Mouse (Mus musculus) myocyte (in vitro differentiated cells): Measurements from ENCODE around the gene Prtg. TPM values are rescaled to one million over a fixed set of nuclear protein-coding genes. Genes with fewer than 3 reads are reported as not detected.

Experiments
- H3K27me3 ChIP-seq: one replicate; pipeline ENCODE4 v1.6.1; 2011; ENCODE audit not compliant: control insufficient read depth, insufficient read depth, insufficient read length
- H3K36me3 ChIP-seq: one replicate; pipeline ENCODE4 v1.6.1; 2011; ENCODE audit not compliant: control insufficient read depth, insufficient read depth
- H3K4me2 ChIP-seq: one replicate; pipeline ENCODE4 v1.6.1; 2011; ENCODE audit warnings: low read depth, control low read depth
- H3K4me3 ChIP-seq: one replicate; pipeline ENCODE4 v1.5.1; 2011; ENCODE audit warnings: mild to moderate bottlenecking, control low read depth, moderate library complexity
- H3K79me2 ChIP-seq: one replicate; pipeline ENCODE4 v1.6.1; 2011; ENCODE audit not compliant: control insufficient read depth, insufficient read depth
- H3ac ChIP-seq: one replicate; pipeline ENCODE4 v1.6.1; 2011; ENCODE audit not compliant: control insufficient read depth, insufficient read length
- CEBPB ChIP-seq: IDR thresholded peaks from 2 replicates; pipeline ENCODE4 v1.6.1; 2011; ENCODE audit warnings: mild to moderate bottlenecking, moderate library complexity; ENCODE audit not compliant: poor library complexity, insufficient read depth, severe bottlenecking
- E2F4 ChIP-seq: IDR thresholded peaks from one replicate; pipeline ENCODE4 v1.6.1; 2011; ENCODE audit warnings: mild to moderate bottlenecking, control low read depth, moderate library complexity; ENCODE audit not compliant: insufficient read depth
- MAX ChIP-seq: IDR thresholded peaks from one replicate; pipeline ENCODE4 v1.6.1; 2011; ENCODE audit warnings: low read depth, mild to moderate bottlenecking, control low read depth
- MYOD1 ChIP-seq, 3 experiments: IDR thresholded peaks; one replicate each; pipeline ENCODE4 v1.6.1; 2011; ENCODE audit warnings: control low read depth in 2 of 3, low read depth in 2 of 3, mild to moderate bottlenecking in 2 of 3, moderate library complexity in 1 of 3; ENCODE audit not compliant: insufficient read length in 2 of 3, control insufficient read depth in 1 of 3
- MYOG ChIP-seq, 3 experiments: IDR thresholded peaks; one replicate each; pipeline ENCODE4 v1.6.1; 2011; ENCODE audit warnings: control low read depth in 2 of 3, low read depth in 2 of 3, mild to moderate bottlenecking in 2 of 3; ENCODE audit not compliant: insufficient read length in 2 of 3, control insufficient read depth in 1 of 3, insufficient read depth in 1 of 3
- POLR2A ChIP-seq: IDR thresholded peaks from one replicate; pipeline ENCODE4 v1.6.1; 2011; ENCODE audit warnings: low read depth, mild to moderate bottlenecking, control low read depth, moderate library complexity; ENCODE audit not compliant: insufficient read length
- POLR2AphosphoS2 ChIP-seq: IDR thresholded peaks from one replicate; pipeline ENCODE4 v1.6.1; 2011; ENCODE audit warnings: low read depth, control low read depth; ENCODE audit not compliant: insufficient read length
- REST ChIP-seq: IDR thresholded peaks from one replicate; pipeline ENCODE4 v1.6.1; 2011; ENCODE audit warnings: mild to moderate bottlenecking, control low read depth, moderate library complexity; ENCODE audit not compliant: insufficient read depth, insufficient read length
- SRF ChIP-seq: IDR thresholded peaks from one replicate; pipeline ENCODE4 v1.6.1; 2011; ENCODE audit warnings: low read depth; ENCODE audit not compliant: control insufficient read depth, insufficient read length
- TCF12 ChIP-seq: IDR thresholded peaks from one replicate; pipeline ENCODE4 v1.6.1; 2011; ENCODE audit warnings: mild to moderate bottlenecking, control low read depth; ENCODE audit not compliant: poor library complexity, insufficient read depth, severe bottlenecking
- TCF3 ChIP-seq: IDR thresholded peaks from one replicate; pipeline ENCODE4 v1.6.1; 2011; ENCODE audit warnings: low read depth, control low read depth; ENCODE audit not compliant: insufficient read length
- USF1 ChIP-seq: IDR thresholded peaks from one replicate; pipeline ENCODE4 v1.6.1; 2011; ENCODE audit warnings: low read depth, mild to moderate bottlenecking, control low read depth, moderate library complexity
- polyA plus RNA-seq: library from polyadenylated mRNA; unstranded; fragments of >200 nt; fragmentation: generic; extraction: Trizol; gene quantifications from one replicate; pipeline ENCODE4 v1.2.1, GENCODE M21; 2012; ENCODE audit warnings: missing spikeins

Gene Prtg
- polyA plus RNA-seq, 1 experiment, result 0.06 TPM

DNA sequence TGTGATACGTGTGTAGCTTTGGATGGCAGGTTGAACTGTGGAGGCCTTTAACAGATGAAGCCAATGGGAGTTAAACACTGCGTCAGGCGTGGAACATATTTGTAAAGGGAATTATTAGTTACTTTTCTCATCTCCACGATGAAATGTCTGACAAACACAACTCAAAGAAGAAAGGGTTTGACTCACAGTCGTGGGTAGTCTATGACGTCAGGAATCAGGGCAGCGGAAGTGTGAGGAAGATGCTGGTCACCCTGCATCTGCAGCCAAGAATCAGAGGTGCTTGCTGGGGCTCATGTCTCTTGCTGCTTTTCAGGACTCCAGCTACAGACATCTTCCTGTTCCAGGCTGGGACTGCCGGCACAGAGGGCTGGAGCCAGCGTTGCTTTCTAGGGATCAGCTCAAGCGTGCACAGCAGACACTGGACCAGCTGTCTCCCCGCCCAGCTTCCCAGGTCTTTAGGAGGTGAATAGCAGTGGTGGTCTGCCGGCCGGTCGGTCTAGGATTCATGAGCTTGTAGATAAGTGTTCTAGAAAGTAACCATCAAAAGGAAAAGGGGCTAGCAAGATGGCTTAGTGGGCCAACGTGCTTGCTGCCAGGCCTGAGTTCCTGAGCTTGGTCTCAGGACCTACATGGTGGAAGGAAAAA lies 32.8 kb downstream of the Prtg start:
- no peaks in the 10 kb centered on the region for H3K79me2 ChIP-seq
- peak overlapping the region; percentile 73 for H3K4me2 ChIP-seq
- H3ac ChIP-seq, result no peak overlapping the region
- TF ChIP-seq MAX (no peak), MYOD1 (IDR thresholded peaks at IDR 0.05; ENCODE audit: control insufficient read depth in 1 of 3, insufficient read length in 2 of 3, low read depth in 2 of 3) (peak in 1 of 3 experiments; percentile 42), MYOG (IDR thresholded peaks at IDR 0.05; ENCODE audit: control insufficient read depth in 1 of 3, insufficient read depth in 1 of 3, insufficient read length in 2 of 3, low read depth in 2 of 3) (peak in 2 of 3 experiments; percentile 5 to 56), TCF3 (no peak)
- no peaks in the 10 kb centered on the region for H3K27me3 ChIP-seq
- no peaks in the 10 kb centered on the region for H3K36me3 ChIP-seq
- H3K4me3 ChIP-seq, result no peak overlapping the region

DNA sequence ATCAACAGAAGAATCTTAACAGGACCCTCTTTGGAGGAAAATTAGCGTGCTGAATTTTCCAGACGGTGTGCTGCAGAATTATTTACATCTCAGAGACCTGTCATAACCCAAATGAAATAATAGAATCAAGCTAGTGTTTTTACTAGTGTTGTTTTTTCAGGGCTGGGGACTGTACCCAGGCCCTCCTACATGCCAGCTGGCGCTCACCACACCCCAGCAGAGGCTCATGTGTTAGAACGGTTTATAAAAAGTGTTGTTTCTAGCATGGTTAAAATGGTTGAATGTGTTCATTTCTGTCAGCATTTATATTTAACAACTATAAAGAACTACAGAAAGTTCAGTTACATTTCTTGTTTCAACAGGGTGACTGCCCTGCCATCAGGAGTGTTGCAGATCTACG lies 37.8 kb downstream of the Prtg start:
- no peak overlapping the region for H3K4me3 ChIP-seq
- TF ChIP-seq TCF3 (no peak), USF1 (no peak), POLR2A (no peak), TCF12 (no peak), MYOG (IDR thresholded peaks at IDR 0.05; ENCODE audit: control insufficient read depth in 1 of 3, insufficient read depth in 1 of 3, insufficient read length in 2 of 3, low read depth in 2 of 3) (no peak), REST (no peak), SRF (no peak), CEBPB (no peak), MAX (no peak), POLR2AphosphoS2 (no peak), E2F4 (no peak), MYOD1 (IDR thresholded peaks at IDR 0.05; ENCODE audit: control insufficient read depth in 1 of 3, insufficient read length in 2 of 3, low read depth in 2 of 3) (no peak)
- H3ac ChIP-seq, result no peak overlapping the region
- no peaks in the 10 kb centered on the region for H3K79me2 ChIP-seq
- H3K27me3 ChIP-seq, result no peaks in the 10 kb centered on the region
- no peaks in the 10 kb centered on the region for H3K36me3 ChIP-seq
- no peak overlapping the region for H3K4me2 ChIP-seq

DNA sequence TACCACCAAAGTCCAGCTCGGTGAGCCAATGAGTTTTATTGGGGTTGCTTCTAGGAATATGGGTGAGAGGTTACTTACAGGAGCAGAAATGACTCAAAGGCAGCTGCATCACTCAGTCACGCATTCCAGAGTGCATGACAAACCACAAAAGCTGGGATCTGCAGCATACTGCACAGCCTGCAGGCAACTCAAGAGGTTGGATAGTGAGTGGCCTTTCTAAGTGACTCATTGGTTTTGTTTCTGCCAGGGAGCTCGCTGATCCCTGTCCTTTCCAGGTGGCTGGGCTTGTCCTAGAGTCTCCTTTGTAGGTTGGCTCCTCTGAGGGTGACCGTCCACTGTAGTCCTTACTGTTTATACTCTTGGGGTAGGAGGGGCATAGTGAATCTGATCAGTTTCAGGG lies 39.5 kb downstream of the Prtg start:
- no peak overlapping the region for H3K4me3 ChIP-seq
- no peaks in the 10 kb centered on the region for H3K27me3 ChIP-seq
- H3ac ChIP-seq, result no peak overlapping the region
- peak overlapping the region; percentile 41 for H3K4me2 ChIP-seq
- no peaks in the 10 kb centered on the region for H3K36me3 ChIP-seq
- TF ChIP-seq E2F4, result no peak
- TF ChIP-seq SRF, result no peak
- 0 out of 2 replicates have a peak, but pooled peaks have one; percentile 20 for TF ChIP-seq CEBPB
- TF ChIP-seq TCF3, result peak; percentile 32
- no peak for TF ChIP-seq POLR2AphosphoS2
- TF ChIP-seq MYOD1 (IDR thresholded peaks at IDR 0.05; ENCODE audit: control insufficient read depth in 1 of 3, insufficient read length in 2 of 3, low read depth in 2 of 3), result peak; percentile 58 to 87 (median 85)
- TF ChIP-seq USF1, result no peak
- peak; percentile 59 for TF ChIP-seq TCF12
- TF ChIP-seq POLR2A, result no peak
- no peak for TF ChIP-seq REST
- no peak for TF ChIP-seq MAX
- TF ChIP-seq MYOG (IDR thresholded peaks at IDR 0.05; ENCODE audit: control insufficient read depth in 1 of 3, insufficient read depth in 1 of 3, insufficient read length in 2 of 3, low read depth in 2 of 3), result peak in 2 of 3 experiments; percentile 62 to 69
- H3K79me2 ChIP-seq, result no peaks in the 10 kb centered on the region

DNA sequence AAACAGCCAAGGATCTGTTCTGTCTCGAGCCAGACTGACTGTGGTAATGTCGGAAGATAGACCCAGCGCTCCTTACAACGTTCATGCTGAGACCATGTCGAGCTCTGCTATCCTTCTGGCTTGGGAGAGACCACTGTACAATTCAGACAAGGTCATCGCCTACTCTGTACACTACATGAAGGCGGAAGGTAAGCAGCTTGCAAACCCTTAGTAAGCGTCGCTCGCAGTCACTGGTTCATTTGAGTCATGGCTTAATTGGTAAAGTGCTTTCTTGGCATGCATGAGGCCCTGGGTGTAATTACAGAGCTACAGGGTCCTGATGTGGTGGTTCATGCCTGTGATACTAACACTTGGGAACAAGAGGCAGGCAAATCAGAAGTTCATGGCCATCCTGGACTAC lies 44.9 kb downstream of the Prtg start:
- Histone ChIP-seq H3K4me3 (no peak overlapping the region), H3K36me3 (no peaks in the 10 kb centered on the region), H3K4me2 (no peak overlapping the region), H3K27me3 (no peaks in the 10 kb centered on the region), H3K79me2 (no peaks in the 10 kb centered on the region), H3ac (no peak overlapping the region)
- TF ChIP-seq MYOD1 (IDR thresholded peaks at IDR 0.05; ENCODE audit: control insufficient read depth in 1 of 3, insufficient read length in 2 of 3, low read depth in 2 of 3) (no peak), MYOG (IDR thresholded peaks at IDR 0.05; ENCODE audit: control insufficient read depth in 1 of 3, insufficient read depth in 1 of 3, insufficient read length in 2 of 3, low read depth in 2 of 3) (no peak), REST (no peak), CEBPB (no peak), E2F4 (no peak), TCF3 (no peak), USF1 (no peak), POLR2AphosphoS2 (no peak), SRF (no peak), TCF12 (no peak), MAX (no peak), POLR2A (no peak)

DNA sequence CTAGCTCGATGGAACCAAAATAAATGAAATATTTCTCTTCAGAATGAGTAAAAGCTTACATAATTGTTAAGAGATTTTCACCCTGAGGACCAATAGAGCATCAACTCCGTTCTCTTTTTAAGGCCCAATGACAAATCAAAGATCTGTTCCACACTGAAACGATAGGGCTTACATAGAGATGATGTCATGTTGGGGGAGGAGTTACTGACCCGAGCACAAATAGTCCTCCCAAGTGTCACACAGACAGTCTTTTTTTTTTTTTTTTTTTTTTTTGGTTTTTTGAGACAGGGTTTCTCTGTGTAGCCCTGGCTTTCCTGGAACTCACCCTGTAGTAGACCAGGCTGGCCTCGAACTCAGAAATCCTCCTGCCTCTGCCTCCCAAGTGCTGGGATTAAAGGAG lies 45.3 kb downstream of the Prtg start:
- H3ac ChIP-seq, result no peak overlapping the region
- H3K27me3 ChIP-seq, result no peaks in the 10 kb centered on the region
- H3K36me3 ChIP-seq, result no peaks in the 10 kb centered on the region
- no peak overlapping the region for H3K4me3 ChIP-seq
- no peak overlapping the region for H3K4me2 ChIP-seq
- H3K79me2 ChIP-seq, result no peaks in the 10 kb centered on the region
- TF ChIP-seq POLR2AphosphoS2, result no peak
- no peak for TF ChIP-seq REST
- TF ChIP-seq MYOD1 (IDR thresholded peaks at IDR 0.05; ENCODE audit: control insufficient read depth in 1 of 3, insufficient read length in 2 of 3, low read depth in 2 of 3), result no peak
- TF ChIP-seq SRF, result no peak
- no peak for TF ChIP-seq MYOG (IDR thresholded peaks at IDR 0.05; ENCODE audit: control insufficient read depth in 1 of 3, insufficient read depth in 1 of 3, insufficient read length in 2 of 3, low read depth in 2 of 3)
- no peak for TF ChIP-seq POLR2A
- no peak for TF ChIP-seq E2F4
- no peak for TF ChIP-seq TCF3
- TF ChIP-seq MAX, result no peak
- no peak for TF ChIP-seq TCF12
- no peak for TF ChIP-seq USF1
- no peak for TF ChIP-seq CEBPB
